Comparison of ENCODE assay signal across 29 mouse cellular contexts in genomic region chr6:53017357-53018205, GRCm38 (mm10). TPM values are rescaled to one million over a fixed set of nuclear protein-coding genes. Genes with fewer than 3 reads are reported as not detected.
A peak's percentile ranks its signal among the peaks of the same experiment; 100 is the strongest.
DNase-seq lines count a peak whose midpoint lies in the region; ATAC-seq and TF ChIP-seq lines count a peak whose summit lies in the region.
"Had no signal": no experiment of that assay in that cellular context is flagged by ENCODE, and none has a peak within 500 bp of the region (broad histone marks: within the 10 kb centered on the region; RNA-seq: fewer than 3 reads in every experiment).

No protein-coding gene starts in this region.

- DNase-seq in layer of hippocampus, adult 2 months (ENCODE audit: low spot score in 2 of 2) = no peak
- no peak for DNase-seq in layer of hippocampus, postnatal 14 days (ENCODE audit: low spot score in 2 of 2)
- DNase-seq in ES-CJ7 (ENCODE audit: low read depth, low spot score) = peak; percentile 51
- DNase-seq in R1 (ENCODE audit: low read depth, low spot score) = peak; percentile 58
- DNase-seq in limb, embryonic 14.5 days (ENCODE audit: low spot score) = no peak
- no peak for DNase-seq in left cerebral cortex, adult 9 months (ENCODE audit: low spot score in 2 of 2)
- DNase-seq in kidney, adult 9 months = no peak
- DNase-seq: adrenal gland, adult 8-10 months; cerebellum, adult 8-10 months; gastrocnemius, postnatal 25 days; heart, adult 2 months; heart, postnatal 10 days; kidney, postnatal 25 days; liver, postnatal 0 days; lung, postnatal 4 days; right cerebral cortex, postnatal 25 days; thymus, postnatal 36 days had no signal

- no peak for TF ChIP-seq CTCF in layer of hippocampus, adult 2 months (conservative IDR thresholded peaks at IDR 0.05)

- peaks cover 21% of the 10 kb centered on the region for H3K4me1 ChIP-seq in limb, embryonic 14.5 days (ENCODE audit: control insufficient read depth, insufficient read depth, low read length)
- H3K4me1 ChIP-seq: kidney, embryonic 15.5 days; liver, embryonic 12.5 days; stomach, embryonic 15.5 days had no signal

- H3K4me3 ChIP-seq in layer of hippocampus, adult 2 months = no peak overlapping the region
- no peak overlapping the region for H3K4me3 ChIP-seq in limb, embryonic 14.5 days (replicated peaks; ENCODE audit: low read length)
- H3K4me3 ChIP-seq: heart, adult 2 months; heart, embryonic 13.5 days; kidney, embryonic 15.5 days; limb, embryonic 12.5 days; liver, embryonic 12.5 days; midbrain, embryonic 15.5 days; stomach, embryonic 15.5 days had no signal

- 0 out of 2 replicates have a peak overlapping the region, but pooled peaks have one; percentile 28 for H3K27ac ChIP-seq in layer of hippocampus, adult 2 months
- H3K27ac ChIP-seq in limb, embryonic 14.5 days (replicated peaks; ENCODE audit: low read depth, low read length) = 0 out of 2 replicates have a peak overlapping the region, but pooled peaks have one; percentile 39
- H3K27ac ChIP-seq: heart, adult 2 months; heart, embryonic 13.5 days; hindbrain, embryonic 14.5 days; kidney, embryonic 15.5 days; limb, embryonic 12.5 days; liver, embryonic 12.5 days; midbrain, embryonic 15.5 days; stomach, embryonic 15.5 days had no signal

- H3K36me3 ChIP-seq in limb, embryonic 14.5 days (ENCODE audit: control insufficient read depth, insufficient read depth, low read length) = no peaks in the 10 kb centered on the region
- H3K36me3 ChIP-seq: heart, embryonic 13.5 days; kidney, embryonic 15.5 days; limb, embryonic 12.5 days; liver, embryonic 12.5 days; midbrain, embryonic 15.5 days; stomach, embryonic 15.5 days had no signal

- no peak for TF ChIP-seq POLR2A in limb, embryonic 14.5 days (IDR thresholded peaks at IDR 0.05; ENCODE audit: borderline replicate concordance, extremely low read depth, insufficient read depth, insufficient read length)

- no peaks in the 10 kb centered on the region for H3K9me3 ChIP-seq in limb, embryonic 14.5 days (ENCODE audit: control insufficient read depth, low read length)
- H3K9me3 ChIP-seq: heart, embryonic 13.5 days; kidney, embryonic 15.5 days; limb, embryonic 12.5 days; liver, embryonic 12.5 days; midbrain, embryonic 15.5 days; stomach, embryonic 15.5 days had no signal

- no peak overlapping the region for H3K9ac ChIP-seq in limb, embryonic 14.5 days (ENCODE audit: low read depth, low read length, severe bottlenecking)
- H3K9ac ChIP-seq: heart, embryonic 13.5 days; hindbrain, embryonic 14.5 days; kidney, embryonic 15.5 days; limb, embryonic 12.5 days; liver, embryonic 12.5 days; liver, postnatal 0 days; midbrain, embryonic 15.5 days; stomach, embryonic 15.5 days had no signal

- H3K27me3 ChIP-seq in limb, embryonic 14.5 days (ENCODE audit: control insufficient read depth, insufficient read depth, low read length) = no peaks in the 10 kb centered on the region
- H3K27me3 ChIP-seq: CH12.LX; heart, embryonic 13.5 days; kidney, embryonic 15.5 days; limb, embryonic 12.5 days; liver, embryonic 12.5 days; midbrain, embryonic 15.5 days; stomach, embryonic 15.5 days had no signal

- 60% methylated on average over 4 of the region's 4 CpGs for WGBS in limb, embryonic 14.5 days

- H3K4me2 ChIP-seq in limb, embryonic 14.5 days (replicated peaks; ENCODE audit: low read depth, low read length, severe bottlenecking) = no peak overlapping the region
- H3K4me2 ChIP-seq: heart, embryonic 13.5 days; hindbrain, embryonic 14.5 days; kidney, embryonic 15.5 days; limb, embryonic 12.5 days; liver, embryonic 12.5 days; midbrain, embryonic 15.5 days; stomach, embryonic 15.5 days had no signal

- ATAC-seq in limb, embryonic 14.5 days (ENCODE audit: low FRiP score, low read depth) = no peak
- ATAC-seq: forebrain, embryonic 14.5 days; intestine, postnatal 0 days; liver, embryonic 12.5 days; liver, postnatal 0 days; midbrain, embryonic 15.5 days had no signal

RNA-seq across cellular contexts. Expression of gene Jazf1, which starts 50.9 kb away (rescaled TPM):
- total RNA-seq in layer of hippocampus, adult 2 months (2021) = 10 to 100 TPM; 30.4 to 32.8 TPM
- 10 to 100 TPM; 55.1 to 56.9 TPM for total RNA-seq in layer of hippocampus, postnatal 14 days (2021)
- 12.8 and 13.2 TPM in 2 replicates for polyA plus RNA-seq in limb, embryonic 14.5 days (2012; rRNA removed)
- 22.0 TPM in 2 replicates for polyA plus RNA-seq in limb, embryonic 14.5 days (2014; fragmentation: Nextera tagmentation; extraction: Ambion mirVana)
- total RNA-seq: megakaryocyte-erythroid progenitor cell, adult 5-6 weeks had no signal
- polyA plus RNA-seq: C2C12 had no signal

Comparison
In these comparisons a context has a peak if more than half of its experiments do, and no peak if none do; other contexts are left out.
1. DNase-seq: peak in ES-CJ7 (single experiment) and R1 (single experiment); none in layer of hippocampus, adult 2 months (0 of 2), layer of hippocampus, postnatal 14 days (0 of 2), limb, embryonic 14.5 days (single experiment), left cerebral cortex, adult 9 months (0 of 2) and kidney, adult 9 months (single experiment).